Mouse (Mus musculus): ENCODE measurements around the gene Slit3. TPM values are rescaled to one million over a fixed set of nuclear protein-coding genes. Genes with fewer than 3 reads are reported as not detected.

Gene Slit3
- polyA plus RNA-seq, 1 experiment from 2014 or later: 24.1 TPM

DNA sequence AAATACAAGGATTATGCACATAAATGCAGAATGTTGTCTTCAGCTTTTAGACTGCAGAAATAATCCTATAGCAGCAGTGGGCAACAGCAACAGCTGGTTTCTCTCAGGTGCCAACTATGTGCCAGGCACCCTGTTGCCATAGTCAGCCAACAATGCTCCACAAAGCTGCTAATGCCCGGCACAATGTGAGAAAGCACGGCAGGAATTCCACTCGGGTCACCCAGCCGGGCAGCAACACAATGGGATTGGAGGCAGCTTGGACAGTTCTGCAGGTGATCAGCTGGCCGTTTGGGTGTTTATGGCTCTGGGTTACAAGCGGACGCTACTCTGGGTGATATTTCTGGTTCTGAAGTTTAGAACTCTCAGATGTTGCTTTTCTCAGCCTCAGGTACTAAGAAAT lies 248.9 kb downstream of the Slit3 start:
- no peak overlapping the region for H3K27ac ChIP-seq (replicated peaks; ENCODE audit: low read depth, low read length)
- 0 out of 2 replicates have a peak, but pooled peaks cover 3% of the 10 kb centered on the region for H3K36me3 ChIP-seq (ENCODE audit: control insufficient read depth, insufficient read depth, low read length)
- no peak for ATAC-seq (ENCODE audit: low read depth)
- H3K4me3 ChIP-seq (ENCODE audit: low read depth, low read length): no peak overlapping the region
- 48% methylated on average over 7 of the region's 7 CpGs for WGBS
- no peak overlapping the region for H3K9ac ChIP-seq (ENCODE audit: low read depth, low read length)
- H3K9me3 ChIP-seq (ENCODE audit: control insufficient read depth, low read length): peaks cover 14% of the 10 kb centered on the region
- DNase-seq (ENCODE audit: low spot score): no peak
- H3K4me2 ChIP-seq (ENCODE audit: low read depth, low read length): no peak overlapping the region
- no peaks in the 10 kb centered on the region for H3K27me3 ChIP-seq (replicated peaks; ENCODE audit: control insufficient read depth, insufficient read depth, low read length)
- peaks cover 10% of the 10 kb centered on the region for H3K4me1 ChIP-seq (ENCODE audit: control insufficient read depth, insufficient read depth, low read length)

- Histone ChIP-seq H3K9me3 (ENCODE audit: control insufficient read depth, low read length) (peaks cover 14% of the 10 kb centered on the region), H3K9ac (ENCODE audit: low read depth, low read length) (no peak overlapping the region), H3K27ac (replicated peaks; ENCODE audit: low read depth, low read length) (no peak overlapping the region), H3K4me2 (ENCODE audit: low read depth, low read length) (no peak overlapping the region), H3K4me3 (ENCODE audit: low read depth, low read length) (no peak overlapping the region), H3K4me1 (ENCODE audit: control insufficient read depth, insufficient read depth, low read length) (peaks cover 6% of the 10 kb centered on the region), H3K27me3 (replicated peaks; ENCODE audit: control insufficient read depth, insufficient read depth, low read length) (no peaks in the 10 kb centered on the region), H3K36me3 (ENCODE audit: control insufficient read depth, insufficient read depth, low read length) (0 out of 2 replicates have a peak, but pooled peaks cover 3% of the 10 kb centered on the region)
- no peak for DNase-seq (ENCODE audit: low spot score)
- no peak for ATAC-seq (ENCODE audit: low read depth)
- WGBS: 19% methylated on average over 5 of the region's 5 CpGs
Observed at GRCm38 (mm10) chr11:35370705-35371104, 249.7 kb downstream of the Slit3 start.

DNA sequence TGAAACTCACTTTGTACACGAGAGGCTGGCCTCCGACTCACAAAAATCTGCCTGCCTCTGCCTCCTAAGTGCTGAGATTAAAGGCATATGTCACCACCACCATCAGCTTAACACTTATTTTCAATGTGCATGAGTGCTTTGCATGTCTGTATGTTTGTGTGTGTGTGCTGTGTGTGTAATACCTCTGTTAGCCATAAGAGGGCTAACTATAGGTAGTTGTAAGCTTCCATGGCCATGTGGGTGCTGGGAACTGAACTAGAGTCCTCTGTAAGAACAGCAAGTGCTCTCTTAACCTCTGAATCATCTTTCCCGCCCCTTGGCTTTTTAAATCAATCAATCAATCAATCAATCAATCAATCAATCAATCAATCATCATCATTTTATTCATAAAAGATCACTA lies 251.4 kb downstream of the Slit3 start:
- ATAC-seq (ENCODE audit: low read depth): no peak
- Histone ChIP-seq H3K4me3 (ENCODE audit: low read depth, low read length) (no peak overlapping the region), H3K4me1 (ENCODE audit: control insufficient read depth, insufficient read depth, low read length) (peaks cover 6% of the 10 kb centered on the region), H3K4me2 (ENCODE audit: low read depth, low read length) (no peak overlapping the region), H3K9ac (ENCODE audit: low read depth, low read length) (no peak overlapping the region), H3K27me3 (replicated peaks; ENCODE audit: control insufficient read depth, insufficient read depth, low read length) (no peaks in the 10 kb centered on the region), H3K9me3 (ENCODE audit: control insufficient read depth, low read length) (peaks cover 10% of the 10 kb centered on the region), H3K36me3 (ENCODE audit: control insufficient read depth, insufficient read depth, low read length) (0 out of 2 replicates have a peak, but pooled peaks cover 3% of the 10 kb centered on the region), H3K27ac (replicated peaks; ENCODE audit: low read depth, low read length) (no peak overlapping the region)
- 98% methylated on average over 3 of the region's 3 CpGs for WGBS
- no peak for DNase-seq (ENCODE audit: low spot score)

- DNase-seq (ENCODE audit: low spot score): no peak
- 60% methylated on average over 4 of the region's 4 CpGs for WGBS
- ATAC-seq (ENCODE audit: low read depth): no peak
- Histone ChIP-seq H3K4me2 (ENCODE audit: low read depth, low read length) (no peak overlapping the region), H3K9ac (ENCODE audit: low read depth, low read length) (no peak overlapping the region), H3K4me3 (ENCODE audit: low read depth, low read length) (no peak overlapping the region), H3K4me1 (ENCODE audit: control insufficient read depth, insufficient read depth, low read length) (no peaks in the 10 kb centered on the region; the same call in 1 of the 2 replicates), H3K27ac (replicated peaks; ENCODE audit: low read depth, low read length) (no peak overlapping the region), H3K36me3 (ENCODE audit: control insufficient read depth, insufficient read depth, low read length) (0 out of 2 replicates have a peak, but pooled peaks cover 3% of the 10 kb centered on the region), H3K9me3 (ENCODE audit: control insufficient read depth, low read length) (peaks cover 9% of the 10 kb centered on the region), H3K27me3 (replicated peaks; ENCODE audit: control insufficient read depth, insufficient read depth, low read length) (no peaks in the 10 kb centered on the region)
Observed at GRCm38 (mm10) chr11:35375072-35375471, 254.0 kb downstream of the Slit3 start.

DNA sequence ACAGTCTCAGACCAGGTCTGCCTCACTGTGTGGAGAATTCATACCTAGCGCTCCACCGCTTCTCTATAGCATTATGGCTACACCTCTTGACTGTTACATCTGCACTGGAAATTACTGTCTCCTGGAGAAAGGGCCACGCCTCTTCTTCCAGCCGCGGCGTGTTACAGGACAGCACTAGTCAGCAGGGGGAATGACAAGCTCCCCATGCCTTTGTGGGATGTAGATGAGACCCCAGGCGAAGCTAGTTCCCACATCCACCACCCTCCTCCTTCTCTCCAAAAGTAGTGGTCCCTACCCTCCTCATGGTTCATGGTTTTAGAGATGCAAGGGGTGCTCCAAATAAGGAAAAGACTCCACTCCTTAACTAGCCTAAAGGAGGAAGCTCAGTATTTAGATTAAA lies 257.8 kb downstream of the Slit3 start:
- Histone ChIP-seq H3K4me2 (ENCODE audit: low read depth, low read length) (peak overlapping the region; percentile 38), H3K27ac (replicated peaks; ENCODE audit: low read depth, low read length) (no peak overlapping the region; the same call in 1 of the 2 replicates)
- WGBS: 63% methylated on average over 7 of the region's 7 CpGs

DNA sequence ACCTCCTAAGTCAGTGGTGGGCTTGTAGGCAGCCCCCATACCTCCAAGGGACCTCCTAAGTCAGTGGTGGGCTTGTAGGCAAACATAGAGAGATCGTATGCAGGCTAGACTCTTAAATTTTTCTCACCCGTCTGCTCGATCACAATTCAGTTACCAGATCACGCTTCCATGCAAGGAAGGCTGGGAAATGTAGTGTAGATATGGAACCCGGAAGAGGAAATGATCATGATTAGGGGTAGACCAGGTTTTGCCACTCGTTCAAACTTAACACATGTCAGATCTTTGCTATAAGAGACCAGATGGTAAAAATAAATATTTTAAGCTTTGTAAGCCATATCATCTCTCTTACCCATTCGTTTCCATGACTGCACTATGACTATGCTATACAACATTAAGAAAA lies 258.4 kb downstream of the Slit3 start:
- peak overlapping the region; percentile 71; the same call in 1 of the 2 replicates for H3K27ac ChIP-seq (replicated peaks; ENCODE audit: low read depth, low read length)
- H3K4me2 ChIP-seq (ENCODE audit: low read depth, low read length): peak overlapping the region; percentile 38
- no peak overlapping the region for H3K4me3 ChIP-seq (ENCODE audit: low read depth, low read length)
- no peaks in the 10 kb centered on the region for H3K36me3 ChIP-seq (ENCODE audit: control insufficient read depth, insufficient read depth, low read length)
- DNase-seq (ENCODE audit: low spot score) (no peak), ATAC-seq (ENCODE audit: low read depth) (no peak)
- H3K27me3 ChIP-seq (replicated peaks; ENCODE audit: control insufficient read depth, insufficient read depth, low read length): no peaks in the 10 kb centered on the region
- H3K4me1 ChIP-seq (ENCODE audit: control insufficient read depth, insufficient read depth, low read length): peaks cover 5% of the 10 kb centered on the region; the same call in 1 of the 2 replicates
- no peaks in the 10 kb centered on the region for H3K9me3 ChIP-seq (ENCODE audit: control insufficient read depth, low read length)
- 56% methylated on average over 7 of the region's 7 CpGs for WGBS
- H3K9ac ChIP-seq (ENCODE audit: low read depth, low read length): no peak overlapping the region

More for the DNA sequence above, 257.8 kb downstream of the Slit3 start:
- ATAC-seq (ENCODE audit: low read depth) (0 out of 2 replicates have a peak, but pooled peaks have one; percentile 33), DNase-seq (ENCODE audit: low spot score) (no peak)
- Histone ChIP-seq H3K4me1 (ENCODE audit: control insufficient read depth, insufficient read depth, low read length) (no peaks in the 10 kb centered on the region), H3K9ac (ENCODE audit: low read depth, low read length) (no peak overlapping the region), H3K36me3 (ENCODE audit: control insufficient read depth, insufficient read depth, low read length) (no peaks in the 10 kb centered on the region), H3K27me3 (replicated peaks; ENCODE audit: control insufficient read depth, insufficient read depth, low read length) (no peaks in the 10 kb centered on the region), H3K4me3 (ENCODE audit: low read depth, low read length) (no peak overlapping the region), H3K9me3 (ENCODE audit: control insufficient read depth, low read length) (no peaks in the 10 kb centered on the region)

DNA sequence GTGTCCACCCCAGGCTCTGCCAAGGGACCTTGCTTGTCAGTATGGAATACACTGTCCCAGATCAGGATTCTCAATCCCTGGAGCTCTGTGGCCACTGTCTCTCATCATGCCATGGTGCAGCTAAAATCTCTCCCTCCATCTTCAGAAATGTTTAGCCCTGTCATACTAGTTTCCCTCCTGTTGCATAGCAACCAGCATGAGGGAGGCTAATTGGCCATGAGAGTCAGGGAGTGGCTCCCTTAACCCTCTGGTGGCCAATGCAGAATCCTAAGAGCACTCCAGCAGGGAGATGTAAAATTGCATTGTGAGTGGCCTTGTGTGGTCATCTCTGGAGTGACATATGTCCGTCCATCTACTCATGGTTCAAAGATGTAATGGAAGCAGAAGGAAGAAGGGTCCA lies 259.7 kb downstream of the Slit3 start:
- H3K4me1 ChIP-seq (ENCODE audit: control insufficient read depth, insufficient read depth, low read length): peaks cover 19% of the 10 kb centered on the region
- ATAC-seq (ENCODE audit: low read depth): no peak
- DNase-seq (ENCODE audit: low spot score): no peak
- no peak overlapping the region for H3K27ac ChIP-seq (replicated peaks; ENCODE audit: low read depth, low read length)
- no peaks in the 10 kb centered on the region for H3K27me3 ChIP-seq (replicated peaks; ENCODE audit: control insufficient read depth, insufficient read depth, low read length)
- no peaks in the 10 kb centered on the region for H3K9me3 ChIP-seq (ENCODE audit: control insufficient read depth, low read length)
- no peak overlapping the region for H3K4me3 ChIP-seq (ENCODE audit: low read depth, low read length)
- no peaks in the 10 kb centered on the region for H3K36me3 ChIP-seq (ENCODE audit: control insufficient read depth, insufficient read depth, low read length)
- 90% methylated on average over 1 of the region's 1 CpGs for WGBS
- no peak overlapping the region for H3K4me2 ChIP-seq (ENCODE audit: low read depth, low read length)
- H3K9ac ChIP-seq (ENCODE audit: low read depth, low read length): no peak overlapping the region

- no peak overlapping the region for H3K4me2 ChIP-seq (ENCODE audit: low read depth, low read length)
- no peak overlapping the region for H3K27ac ChIP-seq (replicated peaks; ENCODE audit: low read depth, low read length)
- H3K36me3 ChIP-seq (ENCODE audit: control insufficient read depth, insufficient read depth, low read length): no peaks in the 10 kb centered on the region
- H3K9ac ChIP-seq (ENCODE audit: low read depth, low read length): no peak overlapping the region
- DNase-seq (ENCODE audit: low spot score) (no peak), ATAC-seq (ENCODE audit: low read depth) (peak; percentile 31; the same call in 1 of the 2 replicates)
- H3K27me3 ChIP-seq (replicated peaks; ENCODE audit: control insufficient read depth, insufficient read depth, low read length): no peaks in the 10 kb centered on the region
- H3K4me1 ChIP-seq (ENCODE audit: control insufficient read depth, insufficient read depth, low read length): peaks cover 37% of the 10 kb centered on the region
- WGBS: 2% methylated on average over 3 of the region's 3 CpGs
- no peaks in the 10 kb centered on the region for H3K9me3 ChIP-seq (ENCODE audit: control insufficient read depth, low read length)
- H3K4me3 ChIP-seq (ENCODE audit: low read depth, low read length): no peak overlapping the region
Observed at GRCm38 (mm10) chr11:35385444-35385843, 264.4 kb downstream of the Slit3 start.

- DNase-seq (ENCODE audit: low spot score) (no peak), ATAC-seq (ENCODE audit: low read depth) (no peak)
- Histone ChIP-seq H3K36me3 (ENCODE audit: control insufficient read depth, insufficient read depth, low read length) (no peaks in the 10 kb centered on the region), H3K9ac (ENCODE audit: low read depth, low read length) (no peak overlapping the region), H3K4me1 (ENCODE audit: control insufficient read depth, insufficient read depth, low read length) (peaks cover 42% of the 10 kb centered on the region), H3K27ac (replicated peaks; ENCODE audit: low read depth, low read length) (peak overlapping the region; percentile 52), H3K27me3 (replicated peaks; ENCODE audit: control insufficient read depth, insufficient read depth, low read length) (no peaks in the 10 kb centered on the region), H3K9me3 (ENCODE audit: control insufficient read depth, low read length) (no peaks in the 10 kb centered on the region), H3K4me2 (ENCODE audit: low read depth, low read length) (no peak overlapping the region), H3K4me3 (ENCODE audit: low read depth, low read length) (no peak overlapping the region)
- 45% methylated on average over 10 of the region's 10 CpGs for WGBS
Observed at GRCm38 (mm10) chr11:35387826-35388225, 266.8 kb downstream of the Slit3 start.
